Mouse (Mus musculus) adrenal gland, postnatal 25 days (tissue): Measurements from ENCODE around the gene Eif4g3. TPM values are rescaled to one million over a fixed set of nuclear protein-coding genes. Genes with fewer than 3 reads are reported as not detected.
A peak's percentile ranks its signal among the peaks of the same experiment; 100 is the strongest.

Source experiments
- DNase-seq: peaks from one replicate; pipeline ENCODE4 v3.0.0; 2021; ENCODE audit warnings: mixed read lengths
- total RNA-seq: library from RNA; stranded (reverse); gene quantifications from 2 replicates; pipeline ENCODE4 v1.2.3, GENCODE M21; 2021

Eif4g3 gene
- total RNA-seq, 1 experiment from 2014 or later, result 153 TPM

- DNase-seq, result no peak
These were observed 109.6 kb downstream of the Eif4g3 start for GRCm38 (mm10) chr4:138102413-138102812.

DNA sequence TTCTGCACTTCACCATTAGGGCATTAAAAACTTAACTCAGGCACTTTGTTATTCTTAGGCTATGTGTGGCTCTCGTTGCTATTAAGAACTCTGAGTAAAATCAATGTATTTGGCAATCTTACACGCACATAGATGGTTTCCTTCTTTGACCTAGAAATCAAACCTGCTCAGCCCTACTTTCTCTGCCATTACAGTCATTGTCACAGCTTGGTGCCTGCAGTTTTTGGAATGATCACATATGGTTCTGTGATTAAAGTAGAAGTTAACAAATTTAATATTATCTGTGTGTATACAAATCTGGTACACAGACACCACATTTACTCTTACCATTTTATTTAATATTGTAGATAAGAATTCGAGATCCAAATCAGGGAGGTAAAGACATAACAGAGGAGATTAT lies 112.1 kb downstream of the Eif4g3 start:
- no peak for DNase-seq

DNA sequence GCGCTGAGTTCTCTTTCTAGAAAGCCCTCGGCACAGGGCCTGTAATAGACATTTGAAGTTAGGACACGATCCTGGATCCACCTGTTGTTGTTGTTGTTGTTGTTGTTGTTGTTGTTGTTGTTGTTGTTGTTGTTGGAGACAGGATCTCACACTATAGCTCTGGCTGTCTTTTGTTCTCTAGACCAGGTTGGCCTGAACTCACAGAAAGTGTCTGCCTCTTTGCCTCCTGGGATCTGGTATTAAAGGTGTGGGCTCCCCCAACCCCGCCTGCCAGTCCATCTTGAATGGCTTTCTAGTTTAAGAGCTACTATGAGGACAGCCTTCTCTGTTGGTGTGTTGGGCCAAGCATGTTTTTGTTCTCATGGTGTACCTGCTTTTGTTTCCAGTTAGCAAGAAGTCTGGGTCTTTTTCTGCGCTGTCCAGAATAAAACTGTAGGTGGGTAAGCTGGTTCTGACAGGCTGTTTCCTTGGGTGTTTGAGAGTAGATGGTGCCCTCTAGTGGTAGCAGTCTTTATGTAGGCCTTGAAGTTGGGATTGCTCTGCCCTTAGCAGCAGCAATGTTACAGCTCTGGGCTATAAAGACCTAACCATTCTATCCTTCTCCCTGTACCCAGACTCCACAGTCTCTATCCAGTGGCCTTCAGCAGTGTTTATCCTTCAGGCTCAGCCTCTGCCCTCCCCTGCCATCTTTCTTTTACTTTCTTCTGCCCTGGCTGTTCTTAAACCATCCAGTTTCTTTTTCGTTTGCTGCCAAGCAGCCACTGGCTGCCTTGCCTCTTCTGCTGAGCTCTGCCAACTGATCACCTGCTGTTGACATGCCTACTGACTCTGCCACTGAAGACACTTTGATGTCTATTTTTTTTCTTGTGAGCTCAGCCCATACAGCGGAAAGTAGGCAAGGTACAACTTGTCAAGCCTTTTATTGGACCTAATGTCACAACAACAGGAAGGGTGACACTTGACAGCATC lies 114.9 kb downstream of the Eif4g3 start:
- DNase-seq, result no peak

DNA sequence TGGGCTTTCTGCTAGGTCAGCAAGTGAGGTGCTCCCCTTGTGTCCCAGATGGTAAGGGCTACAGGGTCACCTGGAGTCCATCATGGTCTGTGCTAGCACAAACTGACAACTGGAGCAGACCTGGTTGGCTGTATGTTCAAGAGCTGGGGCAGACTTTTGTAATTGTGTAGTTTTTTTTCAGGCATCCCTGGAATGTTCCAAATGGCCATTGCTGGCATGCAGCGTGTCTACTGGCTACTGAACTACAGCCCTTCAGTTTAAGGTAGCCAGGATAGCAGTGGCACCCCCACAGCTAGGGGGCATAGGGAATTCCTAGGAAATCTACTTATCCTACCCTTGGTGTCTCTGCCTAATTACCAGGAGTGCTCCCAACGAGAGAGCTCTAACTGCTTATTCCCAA lies 115.7 kb downstream of the Eif4g3 start:
- DNase-seq, result no peak

DNA sequence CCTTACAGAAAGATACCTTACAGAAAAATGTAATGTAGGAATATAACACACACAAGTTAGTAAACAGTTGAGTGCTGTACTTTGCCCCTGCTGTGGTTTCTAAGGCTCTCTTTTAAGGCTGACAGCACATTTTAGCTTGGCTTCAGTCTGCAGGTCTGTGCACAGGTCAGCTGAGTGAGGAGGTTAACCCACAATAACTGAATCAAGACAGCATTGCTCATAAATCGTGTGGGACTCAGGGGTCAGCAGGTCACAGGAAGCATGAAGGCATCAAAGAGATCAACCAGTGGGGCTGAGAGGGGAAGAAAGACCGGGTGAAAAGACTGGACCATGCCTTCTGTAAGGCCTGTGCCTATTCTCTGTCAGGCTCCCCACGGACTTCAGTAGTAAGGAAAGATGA lies 116.5 kb downstream of the Eif4g3 start:
- DNase-seq, result no peak

DNA sequence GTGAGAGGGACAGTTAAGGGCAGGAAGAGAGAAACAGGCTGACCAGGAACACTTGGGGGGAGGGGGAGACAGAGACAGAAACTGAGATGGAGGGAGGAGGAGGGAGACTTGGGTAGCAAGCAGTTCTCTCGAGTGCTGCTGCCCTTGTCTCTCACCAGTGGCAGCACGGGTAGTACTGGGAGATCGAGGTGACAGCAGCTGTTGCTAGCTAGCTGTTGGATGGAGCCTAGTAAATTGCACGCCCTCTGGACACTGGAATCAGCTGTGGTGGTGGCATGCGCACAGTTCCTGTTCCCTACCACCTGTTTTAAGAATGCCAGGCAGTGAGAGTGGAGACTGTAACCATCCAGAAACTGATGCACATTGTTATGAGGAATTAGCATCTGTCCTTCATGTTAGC lies 119.0 kb downstream of the Eif4g3 start:
- DNase-seq, result peak; percentile 9

DNA sequence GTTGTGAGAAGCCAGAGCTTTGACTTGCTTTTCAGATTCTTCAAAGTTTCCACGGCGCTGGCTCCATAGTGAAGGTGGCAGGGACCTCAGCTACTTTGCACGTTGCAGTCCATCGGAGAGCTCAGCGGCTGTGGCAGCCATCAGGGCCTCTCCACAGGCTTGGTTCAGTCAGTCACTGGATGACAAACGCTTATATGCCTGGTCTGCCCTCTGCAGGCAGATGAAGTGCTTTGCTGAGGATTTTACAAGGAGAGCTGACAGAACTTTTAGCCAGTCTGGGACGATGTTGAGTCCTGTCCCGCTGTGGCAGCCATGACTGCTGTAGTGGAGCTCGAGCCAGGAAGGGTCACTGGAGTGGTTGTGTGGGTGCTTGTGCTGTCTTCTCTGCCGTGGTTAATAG lies 126.9 kb downstream of the Eif4g3 start:
- DNase-seq, result no peak

DNA sequence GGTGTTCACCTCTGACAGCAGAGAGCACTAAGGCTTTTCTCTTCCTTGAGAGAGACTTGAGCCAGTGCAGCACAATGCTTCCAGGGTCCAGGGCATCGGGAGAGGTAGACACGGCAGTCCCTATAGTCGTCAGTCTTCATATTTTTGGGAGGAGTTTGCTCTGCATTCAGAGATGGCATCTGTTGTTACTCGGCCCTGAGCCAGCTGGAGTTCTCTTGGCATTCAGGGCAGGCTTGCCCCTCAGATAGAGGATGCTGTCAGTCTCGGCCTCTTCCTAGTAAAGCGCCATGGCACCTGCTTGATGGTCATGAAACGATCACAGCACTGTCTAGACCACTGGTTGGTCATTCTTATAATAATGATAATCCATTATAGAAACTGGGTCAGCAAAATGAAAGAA lies 131.2 kb downstream of the Eif4g3 start:
- DNase-seq, result no peak

GRCm38 (mm10) chr4:138127371-138127770 lies 134.5 kb downstream of the Eif4g3 start:
- no peak for DNase-seq

DNA sequence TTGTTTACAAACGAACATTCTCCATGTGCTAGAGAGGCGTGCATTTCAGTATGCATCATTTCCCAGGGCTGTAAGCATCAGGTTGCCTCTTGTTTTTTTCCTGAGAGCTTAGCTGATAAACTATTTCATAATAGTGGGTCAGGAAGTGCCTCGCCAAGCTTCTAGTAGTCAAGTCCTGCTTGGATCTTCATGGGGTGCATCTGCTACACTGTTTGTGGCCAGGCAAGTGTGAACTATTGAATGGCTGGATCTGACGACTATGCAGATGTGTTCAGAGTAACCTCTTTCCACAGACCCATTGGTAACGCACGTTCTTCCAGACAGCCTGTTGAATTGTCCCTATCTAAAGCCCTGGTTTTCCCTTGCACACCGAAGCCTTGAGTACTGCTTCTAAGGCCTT lies 135.0 kb downstream of the Eif4g3 start:
- no peak for DNase-seq

GRCm38 (mm10) chr4:138130149-138130548 lies 137.3 kb downstream of the Eif4g3 start:
- DNase-seq, result no peak

DNA sequence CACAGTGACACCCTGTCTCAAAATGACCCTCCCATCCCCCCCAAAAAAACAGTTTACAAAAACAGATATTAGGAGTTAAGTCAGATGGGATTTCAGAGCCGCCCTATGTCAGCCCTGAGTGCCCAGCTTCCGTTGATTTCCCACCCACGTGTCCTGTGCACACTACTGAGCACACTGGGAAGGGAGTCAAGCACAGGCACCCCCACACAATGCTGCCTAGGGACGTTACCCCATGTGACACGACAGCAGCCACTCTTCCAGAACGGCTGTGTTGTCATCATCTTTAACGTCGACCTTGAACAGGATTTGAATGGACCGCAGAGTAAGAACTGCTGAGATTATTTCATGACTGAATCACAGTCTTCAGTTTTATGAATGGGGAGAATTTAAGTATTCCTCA lies 138.4 kb downstream of the Eif4g3 start:
- peak; percentile 29 for DNase-seq

- no peak for DNase-seq
These were observed 138.9 kb downstream of the Eif4g3 start for GRCm38 (mm10) chr4:138131716-138132115.

- no peak for DNase-seq
These were observed 140.5 kb downstream of the Eif4g3 start for GRCm38 (mm10) chr4:138133360-138133759.

GRCm38 (mm10) chr4:138137336-138137735 lies 144.5 kb downstream of the Eif4g3 start:
- DNase-seq, result no peak

- DNase-seq, result no peak
These were observed 145.0 kb downstream of the Eif4g3 start for GRCm38 (mm10) chr4:138137804-138138203.

DNA sequence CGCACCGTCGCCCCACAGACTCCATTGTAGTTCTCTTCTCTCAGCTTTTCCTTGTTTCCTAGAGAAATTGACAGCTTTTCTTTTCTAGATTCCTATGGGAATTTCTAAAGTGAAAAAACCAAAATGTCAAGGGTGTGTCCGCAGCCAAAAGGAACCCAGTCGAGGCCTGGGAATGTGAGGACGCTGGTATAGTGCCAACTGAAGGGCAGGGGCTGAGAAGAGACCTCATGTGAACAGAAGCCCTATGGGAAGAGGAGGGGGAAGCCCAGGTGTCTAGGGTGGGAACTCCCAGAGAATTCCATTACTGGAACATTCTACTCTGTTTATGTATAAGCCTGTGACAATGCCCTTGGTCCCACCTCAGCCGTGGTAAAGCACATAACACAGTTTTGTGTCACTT lies 145.4 kb downstream of the Eif4g3 start:
- no peak for DNase-seq

- no peak for DNase-seq
These were observed 148.5 kb downstream of the Eif4g3 start for GRCm38 (mm10) chr4:138141358-138141757.

DNA sequence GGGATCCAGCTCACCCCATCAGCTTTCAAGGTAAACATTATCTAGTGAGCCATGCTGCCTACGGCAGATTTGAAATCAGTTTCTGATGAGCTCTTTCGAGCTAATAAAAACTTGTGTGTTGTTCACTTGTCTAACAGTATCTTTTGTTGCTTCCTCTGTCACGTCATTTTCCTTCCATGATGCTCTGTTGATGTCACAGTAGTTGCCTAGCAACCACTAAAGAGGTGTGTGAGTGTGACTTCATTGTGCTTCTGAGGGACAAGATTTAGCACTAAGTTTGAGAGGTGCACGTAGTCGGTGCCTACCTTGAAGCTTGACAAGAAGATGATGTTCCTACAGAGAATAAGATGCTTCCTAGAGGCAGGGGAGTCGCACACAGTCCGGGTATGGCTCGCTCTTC lies 154.4 kb downstream of the Eif4g3 start:
- no peak for DNase-seq

DNA sequence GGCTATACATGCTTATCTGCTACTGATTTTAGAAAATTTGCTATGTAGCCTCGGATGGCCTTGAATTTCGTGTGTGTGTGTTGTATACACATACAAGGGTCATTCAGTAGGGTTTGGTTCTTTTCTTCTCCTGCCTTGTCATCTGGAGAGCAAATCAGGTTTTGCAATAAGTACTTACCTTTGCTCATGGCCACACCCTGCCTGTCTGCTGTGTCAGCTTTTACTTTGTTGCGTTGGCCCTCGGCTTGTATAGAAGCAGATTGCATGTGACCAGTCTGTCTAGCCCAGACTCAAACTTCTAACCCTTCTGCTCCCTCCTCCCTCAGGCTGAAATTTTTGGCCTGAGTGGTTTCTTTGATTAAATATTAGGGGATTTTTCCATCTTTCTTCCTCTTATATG lies 157.2 kb downstream of the Eif4g3 start:
- no peak for DNase-seq

GRCm38 (mm10) chr4:138151226-138151625 lies 158.4 kb downstream of the Eif4g3 start:
- no peak for DNase-seq

DNA sequence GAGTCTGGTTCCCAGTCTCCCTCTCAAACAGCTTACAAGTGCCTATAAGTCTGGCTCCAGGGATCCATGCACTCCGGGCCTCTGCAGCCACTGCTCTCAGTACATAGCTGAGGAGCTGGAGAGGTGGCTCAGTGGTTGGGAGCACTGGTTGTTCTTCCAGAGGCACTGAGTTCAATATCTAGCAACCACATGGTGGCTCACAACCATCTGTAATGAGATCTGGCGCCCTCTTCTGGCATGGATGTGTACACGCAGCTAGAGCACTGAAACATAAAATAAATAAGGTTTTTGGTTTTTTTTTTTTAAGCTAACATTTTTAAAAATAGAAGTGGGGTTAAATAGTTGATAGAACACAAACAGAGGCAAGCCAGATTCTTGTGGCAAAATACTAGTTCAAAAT lies 161.2 kb downstream of the Eif4g3 start:
- DNase-seq, result peak; percentile 34

- DNase-seq, result no peak
These were observed 168.1 kb downstream of the Eif4g3 start for GRCm38 (mm10) chr4:138160918-138161317.

DNA sequence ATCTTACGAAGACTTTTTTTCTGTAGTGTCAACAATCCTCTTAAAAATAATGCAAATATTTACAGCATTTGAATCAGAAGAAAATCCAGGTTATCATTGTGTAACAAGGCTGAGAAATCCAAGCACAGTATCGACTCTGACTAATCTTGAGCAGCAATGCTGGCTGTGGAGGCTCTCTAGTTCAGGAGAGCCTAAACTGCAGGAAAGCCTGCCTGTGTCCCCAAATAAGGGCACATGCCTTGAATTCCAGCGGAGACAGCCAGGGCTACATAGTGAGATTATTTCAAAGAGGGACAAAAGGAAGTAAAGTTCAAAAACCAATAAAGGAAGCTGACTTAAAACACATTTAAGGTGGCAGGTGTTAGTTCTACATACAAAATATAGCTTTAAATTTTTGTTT lies 168.7 kb downstream of the Eif4g3 start:
- no peak for DNase-seq
